Mouse (Mus musculus): ENCODE measurements around the gene Muc15. TPM values are rescaled to one million over a fixed set of nuclear protein-coding genes. Genes with fewer than 3 reads are reported as not detected.

Muc15 gene
- polyA plus RNA-seq (2016; fragmentation: Nextera tagmentation; extraction: Ambion mirVana): 0.06 and 0.09 TPM in 2 replicates

GRCm38 (mm10) chr2:110721290-110721753 lies at the start of gene Muc15:
Muc15 (plus strand) TSS chr2:110721340.
- WGBS: 60% methylated on average over 3 of the region's 3 CpGs
- no peak for DNase-seq (ENCODE audit: low spot score)

GRCm38 (mm10) chr2:110709436-110709835 lies 11.7 kb upstream of the Muc15 start:
- Histone ChIP-seq H3K27ac (no peak overlapping the region), H3K4me1 (replicated peaks) (no peaks in the 10 kb centered on the region), H3K36me3 (no peaks in the 10 kb centered on the region), H3K9me3 (no peaks in the 10 kb centered on the region), H3K4me3 (no peak overlapping the region), H3K27me3 (ENCODE audit: insufficient read depth, poor library complexity, severe bottlenecking) (no peaks in the 10 kb centered on the region)
- WGBS: 94% methylated on average over 3 of the region's 3 CpGs
- DNase-seq (ENCODE audit: low spot score): no peak

More at GRCm38 (mm10) chr2:110721290-110721753, at the start of gene Muc15:
- Histone ChIP-seq H3K27me3 (ENCODE audit: insufficient read depth, poor library complexity, severe bottlenecking) (no peaks in the 10 kb centered on the region), H3K4me3 (no peak within 1 kb of the TSS), H3K27ac (no peak within 1 kb of the TSS), H3K4me1 (replicated peaks) (no peaks in the 10 kb centered on the region), H3K36me3 (no peaks in the 10 kb centered on the region), H3K9me3 (no peaks in the 10 kb centered on the region)

- Histone ChIP-seq H3K36me3 (no peaks in the 10 kb centered on the region), H3K27me3 (ENCODE audit: insufficient read depth, poor library complexity, severe bottlenecking) (no peaks in the 10 kb centered on the region), H3K9me3 (no peaks in the 10 kb centered on the region), H3K4me1 (replicated peaks) (no peaks in the 10 kb centered on the region), H3K4me3 (no peak overlapping the region), H3K27ac (no peak overlapping the region)
- WGBS: 86% methylated on average over 10 of the region's 10 CpGs
- DNase-seq (ENCODE audit: low spot score): no peak
Measured at GRCm38 (mm10) chr2:110710055-110710720, 11.0 kb upstream of the Muc15 start.

- H3K27ac ChIP-seq: no peak overlapping the region
- no peak for DNase-seq (ENCODE audit: low spot score)
- H3K27me3 ChIP-seq (ENCODE audit: insufficient read depth, poor library complexity, severe bottlenecking): no peaks in the 10 kb centered on the region
- no peak overlapping the region for H3K4me3 ChIP-seq
- no peaks in the 10 kb centered on the region for H3K9me3 ChIP-seq
- H3K36me3 ChIP-seq: no peaks in the 10 kb centered on the region
- no peaks in the 10 kb centered on the region for H3K4me1 ChIP-seq (replicated peaks)
Measured at GRCm38 (mm10) chr2:110719051-110719450, 2.1 kb upstream of the Muc15 start.

GRCm38 (mm10) chr2:110722208-110722607 lies 1.1 kb downstream of the Muc15 start:
- no peaks in the 10 kb centered on the region for H3K9me3 ChIP-seq
- WGBS: 92% methylated on average over 1 of the region's 1 CpGs

GRCm38 (mm10) chr2:110726106-110726505 lies 5.0 kb downstream of the Muc15 start:
- Histone ChIP-seq H3K36me3 (no peaks in the 10 kb centered on the region), H3K4me1 (replicated peaks) (no peaks in the 10 kb centered on the region), H3K9me3 (no peaks in the 10 kb centered on the region), H3K27ac (no peak overlapping the region), H3K4me3 (no peak overlapping the region), H3K27me3 (ENCODE audit: insufficient read depth, poor library complexity, severe bottlenecking) (no peaks in the 10 kb centered on the region)
- DNase-seq (ENCODE audit: low spot score): no peak

More at GRCm38 (mm10) chr2:110722208-110722607, 1.1 kb downstream of the Muc15 start:
- Histone ChIP-seq H3K4me3 (no peak overlapping the region), H3K27me3 (ENCODE audit: insufficient read depth, poor library complexity, severe bottlenecking) (no peaks in the 10 kb centered on the region), H3K27ac (no peak overlapping the region), H3K4me1 (replicated peaks) (no peaks in the 10 kb centered on the region), H3K36me3 (no peaks in the 10 kb centered on the region)
- DNase-seq (ENCODE audit: low spot score): no peak

- WGBS: 83% methylated on average over 4 of the region's 4 CpGs
- Histone ChIP-seq H3K4me1 (replicated peaks) (no peaks in the 10 kb centered on the region), H3K36me3 (no peaks in the 10 kb centered on the region), H3K9me3 (no peaks in the 10 kb centered on the region), H3K4me3 (no peak overlapping the region), H3K27me3 (ENCODE audit: insufficient read depth, poor library complexity, severe bottlenecking) (no peaks in the 10 kb centered on the region), H3K27ac (no peak overlapping the region)
- no peak for DNase-seq (ENCODE audit: low spot score)
Measured at GRCm38 (mm10) chr2:110737236-110737635, 16.1 kb downstream of the Muc15 start.

- 61% methylated on average over 2 of the region's 2 CpGs for WGBS
- no peaks in the 10 kb centered on the region for H3K27me3 ChIP-seq (ENCODE audit: insufficient read depth, poor library complexity, severe bottlenecking)
- no peaks in the 10 kb centered on the region for H3K36me3 ChIP-seq
- no peak overlapping the region for H3K27ac ChIP-seq
- H3K4me1 ChIP-seq (replicated peaks): no peaks in the 10 kb centered on the region
- H3K9me3 ChIP-seq: no peaks in the 10 kb centered on the region
- DNase-seq (ENCODE audit: low spot score): no peak
- no peak overlapping the region for H3K4me3 ChIP-seq
Measured at GRCm38 (mm10) chr2:110737981-110738380, 16.8 kb downstream of the Muc15 start.

GRCm38 (mm10) chr2:110739781-110740180 lies 18.6 kb downstream of the Muc15 start:
- 81% methylated on average over 1 of the region's 1 CpGs for WGBS
- no peak for DNase-seq (ENCODE audit: low spot score)
- no peaks in the 10 kb centered on the region for H3K27me3 ChIP-seq (ENCODE audit: insufficient read depth, poor library complexity, severe bottlenecking)
- H3K4me1 ChIP-seq (replicated peaks): no peaks in the 10 kb centered on the region
- no peaks in the 10 kb centered on the region for H3K9me3 ChIP-seq
- H3K36me3 ChIP-seq: no peaks in the 10 kb centered on the region
- no peak overlapping the region for H3K4me3 ChIP-seq
- no peak overlapping the region for H3K27ac ChIP-seq

GRCm38 (mm10) chr2:110740493-110740892 lies 19.4 kb downstream of the Muc15 start:
- no peak for DNase-seq (ENCODE audit: low spot score)
- Histone ChIP-seq H3K4me1 (replicated peaks) (no peaks in the 10 kb centered on the region), H3K27ac (no peak overlapping the region), H3K4me3 (no peak overlapping the region), H3K9me3 (no peaks in the 10 kb centered on the region), H3K36me3 (no peaks in the 10 kb centered on the region), H3K27me3 (ENCODE audit: insufficient read depth, poor library complexity, severe bottlenecking) (no peaks in the 10 kb centered on the region)
- 63% methylated on average over 1 of the region's 1 CpGs for WGBS

- 87% methylated on average over 2 of the region's 2 CpGs for WGBS
- DNase-seq (ENCODE audit: low spot score): no peak
- Histone ChIP-seq H3K27me3 (ENCODE audit: insufficient read depth, poor library complexity, severe bottlenecking) (no peaks in the 10 kb centered on the region), H3K27ac (no peak overlapping the region), H3K4me1 (replicated peaks) (0 out of 2 replicates have a peak, but pooled peaks cover 4% of the 10 kb centered on the region), H3K4me3 (no peak overlapping the region), H3K36me3 (no peaks in the 10 kb centered on the region), H3K9me3 (no peaks in the 10 kb centered on the region)
Measured at GRCm38 (mm10) chr2:110757556-110757955, 36.4 kb downstream of the Muc15 start.

GRCm38 (mm10) chr2:110759434-110759833 lies 38.3 kb downstream of the Muc15 start:
- Histone ChIP-seq H3K4me1 (replicated peaks) (0 out of 2 replicates have a peak, but pooled peaks cover 4% of the 10 kb centered on the region), H3K36me3 (no peaks in the 10 kb centered on the region), H3K9me3 (no peaks in the 10 kb centered on the region), H3K27me3 (ENCODE audit: insufficient read depth, poor library complexity, severe bottlenecking) (no peaks in the 10 kb centered on the region), H3K4me3 (no peak overlapping the region), H3K27ac (no peak overlapping the region)
- WGBS: 43% methylated on average over 2 of the region's 2 CpGs
- DNase-seq (ENCODE audit: low spot score): no peak

- DNase-seq (ENCODE audit: low spot score): no peak
- Histone ChIP-seq H3K9me3 (no peaks in the 10 kb centered on the region), H3K27ac (no peak overlapping the region), H3K4me3 (no peak overlapping the region), H3K36me3 (no peaks in the 10 kb centered on the region), H3K27me3 (ENCODE audit: insufficient read depth, poor library complexity, severe bottlenecking) (no peaks in the 10 kb centered on the region), H3K4me1 (replicated peaks) (no peaks in the 10 kb centered on the region)
- WGBS: 90% methylated on average over 3 of the region's 3 CpGs
Measured at GRCm38 (mm10) chr2:110787396-110787795, 66.3 kb downstream of the Muc15 start.

Measured in hindbrain, embryonic 10.5 days (tissue).